Mouse (Mus musculus) neutrophil, adult 83 days (primary cell): ENCODE measurements around the gene Dhx15. TPM values are rescaled to one million over a fixed set of nuclear protein-coding genes. Genes with fewer than 3 reads are reported as not detected.

ENCODE experiments used
- total RNA-seq, 2 experiments: library from RNA; stranded (reverse); gene quantifications; one replicate each; pipeline ENCODE4 v1.2.4; 2023

Gene Dhx15
- 100 to 1,000 TPM; 107 to 111 TPM for total RNA-seq

GRCm38 (mm10) chr5:52190371-52191179 is at the start of gene Dhx15:
TSS of gene Dhx15 (minus strand) at chr5:52190514.

Other genes starting within 250 kb of the Dhx15 start
- under 1 TPM; 0.13 to 0.46 TPM for gene Sod3, start 173.3 kb upstream of the Dhx15 start, total RNA-seq